Mouse (Mus musculus) embryonic facial prominence, embryonic 11.5 days (tissue): ENCODE data around the gene Stard5. TPM values are rescaled to one million over a fixed set of nuclear protein-coding genes. Genes with fewer than 3 reads are reported as not detected.

Source experiments
- ATAC-seq: fragments of 200-750 bp; cut with Nextera tagmentation; replicated peaks from 2 replicates; pipeline ENCODE4 v1.8.0; 2017; ENCODE audit warnings: low read depth; ENCODE audit not compliant: insufficient number of reproducible peaks, low FRiP score, low TSS enrichment
- DNase-seq: peaks from one replicate; pipeline ENCODE4 v3.0.0-alpha.2; 2015; ENCODE audit warnings: low spot score
- H3K27ac ChIP-seq: fragments of 300-500 bp; sonication (generic); replicated peaks from 2 replicates; pipeline ENCODE4 v1.5.1; 2014; ENCODE audit warnings: mild to moderate bottlenecking, low read depth, low read length, control low read depth
- H3K27me3 ChIP-seq: fragments of 300-500 bp; sonication (generic); 2 replicates; pipeline ENCODE4 v1.6.1; 2014; ENCODE audit warnings: mild to moderate bottlenecking, low read length, moderate library complexity, mixed read lengths; ENCODE audit not compliant: control insufficient read depth, insufficient read depth
- H3K36me3 ChIP-seq: fragments of 300-500 bp; sonication (generic); replicated peaks from 2 replicates; pipeline ENCODE4 v1.6.1; 2014; ENCODE audit warnings: low read depth, mild to moderate bottlenecking, low read length, moderate library complexity, mixed read lengths; ENCODE audit not compliant: control insufficient read depth, insufficient read depth
- H3K4me1 ChIP-seq: fragments of 300-500 bp; sonication (generic); 2 replicates; pipeline ENCODE4 v1.6.1; 2014; ENCODE audit warnings: low read length, mixed read lengths; ENCODE audit not compliant: control insufficient read depth, insufficient read depth
- H3K4me2 ChIP-seq: fragments of 300-500 bp; sonication (generic); 2 replicates; pipeline ENCODE4 v1.6.1; 2014; ENCODE audit warnings: low read depth, mild to moderate bottlenecking, control low read depth, low read length, moderate library complexity
- H3K4me3 ChIP-seq: fragments of 300-500 bp; sonication (generic); 2 replicates; pipeline ENCODE4 v1.5.1; 2014; ENCODE audit warnings: low read depth, low read length, control low read depth
- H3K9ac ChIP-seq: fragments of 300-500 bp; sonication (generic); replicated peaks from 2 replicates; pipeline ENCODE4 v1.6.1; 2014; ENCODE audit warnings: mild to moderate bottlenecking, control low read depth, low read length
- H3K9me3 ChIP-seq: fragments of 300-500 bp; sonication (generic); replicated peaks from 2 replicates; pipeline ENCODE4 v1.6.1; 2016; ENCODE audit warnings: mild to moderate bottlenecking, low read length, inconsistent platforms, mixed read lengths; ENCODE audit not compliant: control insufficient read depth
- WGBS: fragments of 180-500 bp; shearing (Covaris S2); extraction: QIAGEN DNeasy Blood & Tissue Kit; methylation state at CpG from one replicate; pipeline ENCODE4 v1.1.7; 2014; 5-methylcytosine and 5-hydroxymethylcytosine counted together
- polyA plus RNA-seq: library from polyadenylated mRNA; unstranded; fragments of >200 nt; fragmentation: Nextera tagmentation; extraction: Ambion mirVana; gene quantifications from 2 replicates; pipeline ENCODE4 v1.2.1, GENCODE M21; 2014

Stard5 gene
- polyA plus RNA-seq: 19.2 and 19.5 TPM in 2 replicates

DNA sequence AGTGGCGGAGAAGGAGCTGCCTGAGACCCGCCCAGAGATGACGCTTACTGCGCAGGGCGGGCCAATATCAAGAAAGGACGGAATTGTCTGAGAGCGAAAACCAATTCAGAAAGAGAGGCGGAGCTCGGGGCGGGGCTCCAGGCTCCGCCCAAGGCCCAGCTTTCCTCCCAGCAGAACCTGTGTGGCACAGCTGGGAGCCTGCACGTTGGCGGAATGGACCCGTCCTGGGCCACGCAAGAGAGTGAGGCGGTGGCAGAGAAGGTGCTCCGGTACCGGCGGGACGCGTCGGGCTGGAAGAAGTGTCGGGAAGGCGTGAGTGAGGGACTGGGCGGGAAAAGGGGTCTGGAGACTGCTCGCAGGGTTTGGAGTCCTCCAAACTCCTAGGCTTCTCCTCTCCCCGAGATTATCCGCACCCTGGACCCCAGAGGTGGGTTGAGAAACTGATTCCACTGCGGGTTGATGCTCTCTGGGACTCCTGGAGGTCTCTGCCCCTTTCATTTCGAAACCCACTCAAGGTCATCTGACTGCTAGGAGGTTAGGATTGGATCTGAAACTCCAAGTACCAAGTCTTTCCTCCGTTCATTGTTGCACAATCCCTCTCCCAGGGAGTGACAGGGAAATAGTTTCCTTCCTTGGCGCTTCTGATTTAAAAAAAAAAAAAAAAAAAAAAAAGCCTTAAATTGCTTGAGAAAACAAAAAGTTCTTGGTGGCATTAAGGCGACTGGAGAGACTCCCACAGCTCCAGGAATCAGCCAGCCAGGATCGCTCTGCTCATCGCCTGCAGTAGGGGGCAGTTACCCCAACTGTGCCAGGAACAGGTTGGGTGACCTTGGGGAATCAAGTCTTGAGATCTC is at the start of gene Stard5:
TSS of gene Stard5 (plus strand) at position 132 of the 854 bp plus-strand sequence.
- Histone ChIP-seq H3K4me3 (peak within 1 kb of the TSS; percentile 46), H3K27me3 (no peaks in the 10 kb centered on the region), H3K36me3 (no peaks in the 10 kb centered on the region), H3K27ac (no peak within 1 kb of the TSS), H3K9me3 (no peaks in the 10 kb centered on the region), H3K4me1 (0 out of 2 replicates have a peak, but pooled peaks cover 3% of the 10 kb centered on the region), H3K9ac (peak within 1 kb of the TSS; percentile 64), H3K4me2 (peak within 1 kb of the TSS; percentile 72)
- DNase-seq: peak; percentile 95
- WGBS: under 1% methylated on average over 35 of the region's 35 CpGs
- ATAC-seq: peak; percentile 96

DNA sequence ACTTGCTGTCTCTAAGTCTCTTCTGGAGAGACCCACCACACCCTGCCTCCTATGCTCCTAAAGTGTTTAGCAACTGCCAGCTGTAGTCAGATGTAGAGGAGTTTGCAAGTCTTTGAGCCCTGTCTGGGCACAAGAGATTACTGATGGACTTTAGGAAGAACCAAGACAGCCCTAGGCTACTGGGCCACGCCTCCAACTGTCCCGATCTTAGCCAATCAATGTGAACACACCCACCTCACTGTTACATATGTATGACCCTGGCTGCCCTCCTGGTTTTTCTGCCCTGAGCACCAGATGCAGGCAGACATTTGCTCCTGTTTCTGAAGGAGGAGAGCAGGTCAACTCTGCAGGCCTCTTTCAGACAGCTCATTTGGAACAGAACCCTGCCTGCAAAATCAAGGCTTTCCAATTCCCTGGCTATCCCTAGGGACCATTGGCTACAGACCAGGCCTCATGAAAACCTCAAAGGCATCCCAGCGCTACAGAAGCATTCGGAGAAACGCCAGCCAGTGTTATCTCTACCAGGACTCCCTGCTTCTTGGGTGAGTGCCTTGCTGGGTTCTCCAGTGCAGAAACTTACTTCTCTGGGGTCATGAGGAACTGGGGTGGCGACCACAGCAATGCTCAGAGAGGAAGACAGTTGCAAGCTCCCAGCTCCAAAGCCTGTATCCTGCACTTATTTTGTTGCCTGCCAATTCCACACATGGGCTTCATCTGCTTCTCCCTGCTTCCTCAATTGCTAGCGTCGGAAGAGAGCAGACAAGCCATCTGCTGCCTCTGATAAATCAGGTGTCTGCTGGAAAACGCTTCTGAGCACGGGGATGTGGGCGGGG is 46.9 kb upstream of the Stard5 start, which contains the start of gene Tmc3:
TSS of gene Tmc3 (plus strand) at position 289 of the 833 bp plus-strand sequence.
- Histone ChIP-seq H3K4me3 (no peak within 1 kb of the TSS), H3K27me3 (no peaks in the 10 kb centered on the region), H3K9me3 (no peaks in the 10 kb centered on the region), H3K9ac (no peak within 1 kb of the TSS), H3K4me1 (no peaks in the 10 kb centered on the region), H3K27ac (no peak within 1 kb of the TSS), H3K4me2 (no peak within 1 kb of the TSS), H3K36me3 (no peaks in the 10 kb centered on the region)
- WGBS: 43% methylated on average over 11 of the region's 11 CpGs
- no peak for ATAC-seq
- DNase-seq: no peak

DNA sequence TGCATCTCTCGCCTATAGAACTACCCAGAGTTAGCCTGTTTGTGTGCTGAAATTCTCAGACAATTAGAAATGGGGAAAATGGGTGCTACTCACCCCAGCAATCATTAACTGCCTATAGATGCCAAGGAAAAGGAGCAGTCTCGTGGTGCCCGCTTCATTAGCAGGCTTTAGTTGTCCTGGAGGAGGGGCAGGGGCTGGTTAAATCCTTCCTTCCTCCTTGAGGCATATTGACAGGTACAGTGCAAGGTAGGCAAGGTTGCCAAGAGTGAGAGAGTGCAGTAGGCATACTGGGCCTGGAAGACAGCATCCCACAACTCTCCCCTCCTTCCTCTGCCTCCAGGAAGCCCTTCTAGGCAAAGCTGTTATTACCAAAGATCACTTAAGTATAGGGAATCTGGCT is 37.7 kb upstream of the Stard5 start:
- Histone ChIP-seq H3K27ac (no peak overlapping the region), H3K9ac (no peak overlapping the region), H3K27me3 (no peaks in the 10 kb centered on the region), H3K4me1 (no peaks in the 10 kb centered on the region), H3K4me3 (no peak overlapping the region), H3K4me2 (no peak overlapping the region), H3K9me3 (no peaks in the 10 kb centered on the region), H3K36me3 (no peaks in the 10 kb centered on the region)
- ATAC-seq (no peak), DNase-seq (no peak)
- WGBS: 82% methylated on average over 3 of the region's 3 CpGs

DNA sequence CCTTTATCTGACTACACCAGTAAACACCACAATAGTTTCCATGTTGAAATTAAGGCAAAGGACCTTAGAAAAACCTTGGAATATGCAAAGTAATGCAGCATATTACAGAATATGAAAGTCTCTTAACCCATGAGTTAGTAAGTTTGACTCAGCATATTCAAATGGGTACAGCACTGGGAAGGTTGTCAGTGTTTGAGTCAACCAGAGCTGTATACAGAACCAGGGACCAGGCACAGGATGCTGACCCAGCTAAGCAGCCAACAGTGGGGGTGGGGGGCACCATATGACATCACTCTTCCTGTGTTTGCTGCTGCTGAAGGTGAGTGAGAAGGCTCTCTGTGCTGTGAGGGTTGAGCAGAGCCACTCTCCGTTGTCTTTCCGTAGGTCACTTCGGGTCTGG is 34.7 kb upstream of the Stard5 start:
- no peaks in the 10 kb centered on the region for H3K9me3 ChIP-seq
- DNase-seq (no peak), ATAC-seq (no peak)
- H3K9ac ChIP-seq: no peak overlapping the region
- 98% methylated on average over 3 of the region's 3 CpGs for WGBS
- H3K4me1 ChIP-seq: no peaks in the 10 kb centered on the region
- H3K27me3 ChIP-seq: no peaks in the 10 kb centered on the region
- H3K4me3 ChIP-seq: no peak overlapping the region
- no peak overlapping the region for H3K27ac ChIP-seq
- H3K4me2 ChIP-seq: no peak overlapping the region
- no peaks in the 10 kb centered on the region for H3K36me3 ChIP-seq

DNA sequence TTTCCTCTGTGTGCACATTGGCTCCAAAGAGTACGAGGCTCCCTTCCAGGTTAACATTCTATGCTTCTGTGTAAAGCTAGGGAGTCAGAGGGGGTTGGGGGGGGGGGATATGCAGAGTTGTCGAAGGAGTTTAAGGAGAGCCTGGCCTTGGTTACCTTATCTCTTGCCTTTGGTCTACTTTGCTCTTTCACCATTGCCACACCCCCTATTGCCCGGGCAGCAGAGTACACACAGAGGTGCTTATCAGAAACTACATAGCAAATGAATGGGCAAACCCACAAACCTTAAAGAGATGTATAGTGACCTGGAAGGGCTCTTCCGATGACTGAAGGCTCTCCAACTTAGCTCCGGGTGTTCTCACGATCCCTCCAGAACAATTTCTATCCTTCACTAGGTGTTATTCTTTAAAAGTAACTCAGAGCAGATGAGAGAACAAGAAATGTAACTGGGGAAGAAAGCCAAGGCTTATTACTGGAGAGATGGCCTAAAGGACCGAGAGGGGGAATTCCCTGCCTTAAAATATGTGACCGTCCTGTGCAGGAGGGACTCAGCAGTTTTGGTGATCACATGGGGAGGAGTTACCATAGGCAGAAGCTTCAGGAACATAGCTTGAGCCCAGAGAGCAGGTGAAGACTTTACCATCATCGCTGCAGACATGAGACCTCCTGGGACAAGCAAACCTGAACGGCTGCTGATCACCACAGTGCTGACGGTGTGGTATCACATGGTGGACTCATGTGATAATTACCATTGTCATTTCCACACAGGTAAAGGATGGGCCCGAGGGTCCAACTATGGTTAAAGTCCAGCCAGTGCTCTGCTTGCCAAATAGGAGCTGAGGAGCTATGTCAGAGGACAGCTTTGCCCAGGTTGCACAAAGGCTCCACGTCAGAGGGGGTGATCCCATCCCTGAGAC is 32.5 kb upstream of the Stard5 start:
- Histone ChIP-seq H3K9me3 (no peaks in the 10 kb centered on the region), H3K9ac (no peak overlapping the region), H3K4me2 (no peak overlapping the region), H3K36me3 (no peaks in the 10 kb centered on the region), H3K4me1 (no peaks in the 10 kb centered on the region; the same call in 1 of the 2 replicates), H3K27me3 (no peaks in the 10 kb centered on the region), H3K4me3 (no peak overlapping the region), H3K27ac (no peak overlapping the region)
- no peak for DNase-seq
- WGBS: 90% methylated on average over 13 of the region's 13 CpGs
- ATAC-seq: no peak

DNA sequence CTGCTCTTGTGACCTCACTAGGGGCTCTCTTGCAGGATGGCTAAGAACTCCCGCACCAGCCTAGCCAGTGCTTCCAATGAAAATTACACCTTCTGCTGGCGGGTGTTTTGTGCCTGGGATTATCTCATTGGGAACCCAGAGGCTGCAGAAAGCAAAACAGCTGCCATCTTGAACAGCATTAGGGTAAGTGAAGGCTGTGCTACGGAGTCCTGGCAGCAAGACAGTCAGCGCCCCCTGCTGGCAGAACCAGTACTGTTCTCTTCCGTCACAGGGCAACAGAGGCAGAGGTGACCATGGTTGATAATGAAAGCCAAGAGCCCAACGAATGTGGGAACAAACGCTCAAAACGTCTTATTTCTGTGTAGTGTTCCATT is 31.9 kb upstream of the Stard5 start:
- 62% methylated on average over 8 of the region's 8 CpGs for WGBS
- Histone ChIP-seq H3K4me1 (no peaks in the 10 kb centered on the region; the same call in 1 of the 2 replicates), H3K27me3 (no peaks in the 10 kb centered on the region), H3K9me3 (no peaks in the 10 kb centered on the region), H3K36me3 (no peaks in the 10 kb centered on the region), H3K4me3 (no peak overlapping the region), H3K4me2 (no peak overlapping the region), H3K27ac (no peak overlapping the region), H3K9ac (no peak overlapping the region)
- peak; percentile 61 for DNase-seq
- ATAC-seq: no peak

DNA sequence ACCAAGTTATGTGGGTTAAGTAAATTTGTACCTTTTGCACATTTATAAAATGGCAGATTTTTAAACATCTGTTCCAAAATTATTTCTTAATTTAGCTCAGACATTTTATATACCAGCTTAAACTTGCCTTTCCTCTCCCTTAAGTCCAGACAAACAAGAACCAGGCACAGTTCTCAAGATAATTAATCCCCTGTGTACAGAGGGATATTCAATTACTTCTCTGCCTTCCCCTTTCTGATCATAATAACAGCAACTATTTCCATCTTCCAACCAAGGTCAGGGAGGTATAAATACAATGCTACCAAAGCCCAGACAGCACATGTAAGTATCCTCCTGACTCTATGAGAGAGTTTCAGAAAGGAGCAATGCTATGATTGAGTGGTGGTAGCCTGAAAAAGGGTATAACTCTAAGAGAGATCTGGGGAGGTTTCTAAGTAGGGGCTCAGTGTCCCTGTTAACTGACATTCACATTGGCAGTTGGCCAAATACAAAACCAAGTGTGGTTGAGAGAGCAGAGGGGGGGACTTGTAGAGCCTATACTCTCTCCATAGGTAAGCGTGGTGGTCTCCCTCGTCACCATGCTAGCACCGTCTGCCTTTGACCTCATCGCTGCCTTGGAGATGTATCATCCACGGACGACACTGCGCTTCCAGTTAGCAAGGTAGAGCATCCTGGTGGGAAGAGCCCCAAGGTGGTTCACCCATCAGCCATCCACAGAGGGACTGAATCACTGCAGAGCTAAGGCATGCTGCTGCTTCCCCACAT is 27.4 kb upstream of the Stard5 start:
- no peaks in the 10 kb centered on the region for H3K36me3 ChIP-seq
- no peak overlapping the region for H3K4me2 ChIP-seq
- H3K9ac ChIP-seq: no peak overlapping the region
- ATAC-seq: peak; percentile 70; the same call in 1 of the 2 replicates
- 78% methylated on average over 7 of the region's 7 CpGs for WGBS
- no peaks in the 10 kb centered on the region for H3K9me3 ChIP-seq
- no peaks in the 10 kb centered on the region for H3K27me3 ChIP-seq
- H3K4me3 ChIP-seq: no peak overlapping the region
- no peak overlapping the region for H3K27ac ChIP-seq
- H3K4me1 ChIP-seq: no peaks in the 10 kb centered on the region; the same call in 1 of the 2 replicates
- peak; percentile 72 for DNase-seq
